Mouse (Mus musculus): ENCODE data around the gene Mfsd4a. TPM values are rescaled to one million over a fixed set of nuclear protein-coding genes. Genes with fewer than 3 reads are reported as not detected.

Gene Mfsd4a
- total RNA-seq, 2 experiments from 2014 or later = 1.3 to 1.4 TPM

DNA sequence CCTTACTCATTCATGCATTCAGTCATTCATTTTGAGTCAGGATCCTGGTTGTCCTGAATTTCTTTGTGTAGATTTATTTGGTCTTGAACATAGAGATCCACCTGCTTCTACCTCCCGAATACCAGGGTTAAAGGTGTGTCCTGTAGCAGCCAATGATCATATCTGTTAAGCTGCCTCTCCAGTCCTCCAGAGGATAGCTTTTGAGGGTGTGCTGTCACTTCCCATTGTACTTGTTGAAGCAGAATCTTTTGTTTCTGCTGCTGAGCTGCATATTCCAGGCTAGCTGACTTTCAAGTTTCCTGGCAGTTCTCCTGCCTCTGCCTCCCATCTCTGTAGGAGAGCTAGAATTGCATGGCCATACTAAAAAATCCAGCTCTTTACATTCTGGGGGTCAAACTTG lies 51.2 kb downstream of the Mfsd4a start:
- no peak for DNase-seq

DNA sequence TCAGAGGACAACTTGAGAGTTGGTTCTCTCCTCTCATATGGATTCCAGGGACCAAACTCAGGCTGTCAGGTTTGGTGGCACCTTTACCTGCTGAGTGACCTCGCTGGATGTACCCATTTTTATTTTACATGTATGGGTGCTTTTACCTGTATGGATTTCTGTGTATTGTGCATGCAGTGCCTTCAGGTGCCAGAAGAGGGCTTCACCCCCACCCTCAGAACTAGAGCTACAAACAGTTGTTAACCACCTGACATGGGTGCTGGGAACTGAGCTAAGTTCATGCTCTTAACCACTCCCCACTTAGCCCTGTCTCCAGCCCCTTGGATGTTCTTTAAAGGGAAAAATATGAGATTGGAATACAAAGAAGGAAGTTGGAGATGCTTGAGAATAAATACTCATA lies 53.1 kb downstream of the Mfsd4a start:
- no peak for DNase-seq

DNA sequence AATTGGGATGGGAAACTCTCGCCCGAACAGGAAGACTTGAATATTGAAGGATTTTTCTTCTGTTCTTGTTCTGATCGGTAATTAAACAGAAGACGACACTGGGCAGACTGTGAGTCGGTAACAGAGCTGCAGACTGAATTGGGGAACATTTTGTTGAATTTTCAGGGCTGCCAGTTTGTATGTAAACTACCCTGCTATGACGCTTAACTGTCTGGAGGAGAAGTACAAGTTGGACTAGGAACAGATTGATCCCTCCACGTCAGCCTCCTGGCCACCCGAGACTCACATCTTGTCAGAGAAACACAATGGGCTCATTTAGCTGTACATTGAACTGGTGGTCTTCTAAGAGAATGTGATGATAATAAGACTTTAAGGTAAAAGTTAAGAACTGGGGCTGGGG lies 55.0 kb downstream of the Mfsd4a start:
- DNase-seq = no peak

DNA sequence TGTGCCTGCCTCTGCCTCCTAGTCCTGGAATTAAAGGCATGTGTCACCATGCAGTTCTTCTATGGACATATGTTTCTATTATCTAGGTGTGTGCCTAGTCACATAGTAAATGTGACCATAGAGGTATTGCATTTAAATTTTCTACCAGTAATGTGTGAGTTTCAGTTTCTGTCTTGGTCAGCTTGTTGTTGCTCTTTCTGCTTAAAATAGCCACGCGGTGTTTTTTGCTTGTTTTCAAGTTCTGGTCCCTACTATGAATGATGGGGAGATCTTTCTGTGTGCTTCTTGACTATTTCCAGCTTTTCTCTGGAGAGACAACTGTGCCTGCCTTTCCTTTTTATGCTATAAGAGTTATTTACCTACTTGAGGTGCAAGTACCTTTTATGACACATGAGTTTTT lies 56.1 kb downstream of the Mfsd4a start:
- no peak for DNase-seq

DNA sequence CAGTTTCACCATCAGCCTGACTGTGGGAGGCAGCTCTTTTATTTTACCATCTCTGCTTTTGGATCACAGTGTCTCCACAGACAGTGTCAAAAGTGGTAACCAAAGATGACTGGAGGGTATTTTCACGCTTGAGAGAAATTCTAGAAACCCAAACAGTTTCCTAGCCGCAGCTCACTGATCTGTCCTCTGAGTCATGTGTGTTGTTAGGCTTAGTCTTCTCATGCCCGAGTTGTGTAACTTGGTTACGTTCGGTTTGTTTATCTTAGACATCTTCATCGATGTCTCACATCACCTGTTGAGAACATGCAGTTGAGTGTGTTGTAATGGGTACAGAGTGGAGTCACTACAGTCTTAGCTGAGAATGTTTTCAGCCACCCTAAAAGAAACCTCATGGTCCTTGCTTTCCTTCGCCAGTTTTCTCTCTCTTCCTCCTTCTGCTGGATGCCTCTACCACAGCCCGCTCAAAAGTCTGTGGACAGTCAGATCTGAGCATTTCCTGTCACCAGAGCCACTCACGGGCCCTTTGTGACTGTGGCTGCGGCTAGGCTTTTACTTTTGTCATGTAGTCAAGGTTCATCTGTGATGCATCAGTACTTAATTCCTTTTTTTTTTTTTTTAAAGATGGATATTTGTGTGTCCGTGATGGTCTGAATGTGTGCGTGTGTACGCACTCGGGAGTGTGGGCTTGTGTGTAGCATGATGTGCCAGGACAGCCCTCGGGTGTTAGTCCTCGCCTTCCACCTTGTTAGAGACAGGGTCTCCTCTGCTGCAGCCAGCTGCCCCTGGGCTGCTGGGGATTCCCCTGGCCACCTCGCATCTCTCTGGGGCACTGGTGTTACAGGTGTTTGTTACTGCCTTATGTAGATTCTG lies 57.0 kb downstream of the Mfsd4a start:
- DNase-seq = no peak

DNA sequence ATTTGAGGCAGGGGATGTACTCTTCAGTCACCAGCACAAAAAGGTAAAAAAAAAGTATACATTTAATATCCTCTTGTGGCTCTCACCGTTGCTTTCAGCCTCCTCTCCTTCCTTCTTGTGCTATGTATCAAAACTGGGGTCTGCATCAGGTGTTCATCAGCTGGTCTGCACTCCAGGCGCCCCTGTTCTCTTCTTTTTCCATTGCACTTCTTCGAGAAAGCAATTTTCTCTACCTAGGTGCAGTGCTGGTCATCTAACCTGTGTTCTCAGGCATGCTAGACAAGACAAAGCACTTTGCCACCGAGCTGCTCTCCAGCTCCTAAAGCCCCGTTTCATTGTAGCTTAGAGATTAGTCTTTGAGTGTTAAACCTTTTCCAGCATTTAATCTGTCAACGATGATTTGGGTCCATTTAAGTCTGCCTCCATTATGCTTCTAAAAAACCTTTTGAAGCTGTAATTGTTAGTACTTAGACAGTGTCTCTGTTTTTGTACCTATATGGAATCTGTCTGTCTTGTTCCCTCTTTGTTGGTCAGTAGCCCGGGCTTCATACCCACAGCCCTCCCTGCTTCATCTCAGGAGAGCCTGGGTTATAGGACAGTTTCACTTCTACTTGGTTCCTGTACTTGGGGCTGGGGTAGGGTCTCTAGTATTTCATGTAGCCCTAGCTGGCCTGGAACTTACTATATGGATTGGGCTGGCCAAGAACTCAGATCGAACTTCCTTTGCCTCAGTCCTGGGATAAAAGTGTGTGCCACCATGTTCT lies 58.8 kb downstream of the Mfsd4a start:
- DNase-seq = no peak

DNA sequence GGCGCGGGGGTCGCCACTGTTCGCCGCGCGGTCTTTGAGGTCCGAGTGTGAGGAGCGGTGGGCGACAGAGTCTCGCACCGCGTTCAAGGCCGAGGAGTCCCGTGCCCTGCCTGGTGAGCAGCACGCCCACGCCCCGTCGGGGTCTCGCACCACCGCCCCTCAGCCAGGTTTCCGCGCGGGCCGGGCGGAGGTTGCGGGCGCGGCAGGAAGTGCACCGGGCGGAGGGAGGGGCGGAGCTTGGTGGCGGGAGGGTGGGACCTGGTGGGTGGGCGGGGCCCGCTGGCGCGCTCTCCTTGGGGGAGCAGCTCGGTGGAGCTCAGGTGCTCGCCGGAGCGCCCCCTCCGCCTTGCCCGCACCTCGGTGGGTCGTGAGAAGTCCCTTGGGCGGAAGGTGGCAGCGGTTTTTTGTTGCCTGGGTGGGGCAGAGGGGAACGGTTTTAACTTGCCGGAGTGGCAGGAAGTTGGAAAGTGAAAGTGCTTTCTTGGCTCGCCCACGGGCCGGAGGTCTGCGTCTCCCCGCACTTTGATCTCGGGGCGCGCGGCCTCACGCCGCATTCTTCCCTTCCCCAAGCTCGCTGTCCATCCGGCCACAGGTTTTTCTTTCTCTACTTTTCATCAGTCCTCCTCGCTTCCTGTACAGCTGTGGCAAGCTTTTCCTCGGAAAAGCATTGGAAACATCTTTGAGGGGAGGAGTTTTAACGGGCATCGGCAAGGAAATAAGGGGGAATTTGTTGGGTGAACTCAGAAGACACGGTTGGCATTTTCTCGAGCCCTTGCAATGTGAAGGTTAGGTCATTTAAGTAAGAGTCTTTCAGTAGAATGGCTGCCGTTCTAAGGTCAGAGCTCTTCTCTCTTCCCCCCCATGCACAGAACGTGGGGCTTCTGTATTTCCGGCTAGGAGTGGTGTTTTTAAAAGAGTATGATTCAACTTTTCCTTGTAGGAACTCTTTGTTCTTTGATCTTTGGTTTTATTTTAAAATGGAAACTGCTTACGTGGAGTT lies 59.7 kb downstream of the Mfsd4a start:
- DNase-seq = peak; percentile 89

DNA sequence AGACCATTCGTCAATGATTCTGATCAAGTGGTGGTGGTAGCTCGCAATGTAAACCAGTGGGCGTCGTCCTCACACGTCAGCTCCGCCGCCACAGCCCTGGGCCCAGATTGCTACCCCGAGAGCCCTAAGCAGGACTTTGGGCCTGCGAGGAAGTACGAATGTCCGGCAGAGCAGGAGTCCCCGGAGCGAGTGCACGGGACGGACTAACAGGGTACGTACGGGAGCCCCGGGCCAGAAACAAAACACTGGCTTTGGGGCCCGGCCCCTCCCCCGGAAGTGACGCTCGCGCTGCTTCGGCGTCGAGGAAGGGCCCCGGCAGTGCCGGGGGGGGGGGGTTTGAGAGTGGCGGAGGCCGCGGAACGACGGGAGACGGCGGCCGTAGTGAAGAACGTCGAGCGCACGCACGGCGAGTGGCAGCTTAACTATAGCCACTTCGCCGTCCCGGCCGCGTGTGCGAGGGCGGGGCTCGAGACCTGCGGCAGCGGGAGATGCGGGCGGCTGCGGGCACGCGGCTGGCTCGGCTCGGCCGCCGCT lies 60.5 kb downstream of the Mfsd4a start, which contains the start of gene Elk4:
Gene Elk4 (plus strand): TSS at position 326 of the 534 bp plus-strand sequence.
- peak; percentile 94 for DNase-seq

DNA sequence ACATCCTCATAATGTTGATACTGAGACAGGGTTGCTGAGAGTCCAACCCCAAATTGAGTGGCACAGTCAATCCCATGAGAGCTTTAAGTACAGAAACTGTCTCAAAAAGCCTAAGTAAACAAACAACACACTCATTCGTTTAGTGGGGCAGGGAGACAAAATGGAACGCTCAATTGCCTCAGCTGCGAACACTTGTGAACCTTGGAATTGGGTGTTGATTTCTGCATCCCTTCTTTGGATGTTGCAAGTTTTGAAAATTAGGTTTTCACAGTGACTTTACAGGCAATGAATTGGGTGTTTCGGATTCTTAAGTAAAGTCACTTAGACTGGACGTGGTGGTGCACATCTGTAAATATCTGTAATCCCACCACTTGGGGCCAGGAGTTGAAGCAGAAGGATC lies 61.1 kb downstream of the Mfsd4a start:
- DNase-seq = no peak

DNA sequence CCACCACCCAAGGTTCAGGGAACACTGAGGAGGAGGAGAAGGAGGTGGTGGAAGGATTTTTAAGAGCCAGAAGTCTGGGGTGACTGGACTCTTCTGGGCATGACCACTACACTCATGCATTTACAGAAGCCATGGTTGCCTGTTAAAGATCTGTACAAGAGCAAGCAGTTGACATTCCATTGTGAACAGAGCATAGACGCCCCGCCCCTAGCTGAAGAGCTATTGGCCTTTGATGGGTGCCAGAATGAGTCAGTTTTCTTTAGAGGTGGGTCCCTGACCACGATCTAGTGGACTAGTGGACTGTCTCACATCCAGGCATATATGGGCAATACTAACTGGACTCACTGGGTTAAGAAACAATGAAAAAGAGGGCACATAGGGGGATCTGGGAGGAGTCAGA lies 61.8 kb downstream of the Mfsd4a start:
- no peak for DNase-seq

DNA sequence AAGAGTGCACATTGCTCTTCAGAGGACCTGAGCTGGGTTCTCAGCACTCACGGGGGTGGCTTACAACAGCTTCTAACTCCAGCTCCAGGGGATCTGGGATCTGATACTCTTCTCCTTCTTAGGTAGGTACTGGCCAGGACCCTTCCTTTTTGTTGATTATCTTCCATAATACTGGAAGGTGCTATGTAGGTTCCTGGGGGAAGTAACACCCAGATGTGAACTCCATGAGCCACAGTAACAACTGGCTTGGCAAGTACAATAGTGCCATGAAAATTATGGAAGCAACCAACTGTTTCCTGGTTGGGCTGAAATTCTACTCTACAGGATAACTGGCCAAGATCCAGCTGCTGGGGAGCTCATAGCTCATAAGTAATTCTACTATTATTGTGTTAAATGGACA lies 62.4 kb downstream of the Mfsd4a start:
- DNase-seq = no peak

DNA sequence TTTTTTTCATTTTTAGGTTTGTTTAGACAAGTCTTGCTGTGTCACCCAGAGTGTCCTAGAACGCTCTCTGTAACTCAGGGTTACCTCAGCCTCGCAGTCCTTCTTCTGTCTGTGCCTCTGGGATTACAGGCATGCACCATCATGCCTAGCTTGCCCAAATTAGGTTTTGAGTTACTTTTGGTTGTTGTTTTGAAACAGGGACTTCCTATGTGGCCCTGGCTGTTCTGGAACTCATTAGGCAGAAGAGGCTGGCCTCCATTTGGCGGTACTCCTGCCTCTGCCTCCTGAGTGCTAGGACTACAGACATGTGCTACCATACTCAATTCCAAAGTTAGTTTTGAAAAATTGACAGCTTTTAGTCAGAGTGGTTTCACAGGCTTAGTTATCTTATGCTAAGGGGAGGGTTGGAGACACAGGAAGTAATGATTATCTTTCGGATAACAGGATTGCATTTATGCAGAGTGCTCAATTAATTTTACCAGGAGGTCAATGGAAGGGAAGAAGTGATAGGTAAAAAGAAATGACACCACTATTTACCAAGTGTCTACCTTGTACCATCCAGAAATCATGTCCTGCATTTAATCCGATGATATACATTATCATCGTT lies 63.2 kb downstream of the Mfsd4a start:
- no peak for DNase-seq

DNA sequence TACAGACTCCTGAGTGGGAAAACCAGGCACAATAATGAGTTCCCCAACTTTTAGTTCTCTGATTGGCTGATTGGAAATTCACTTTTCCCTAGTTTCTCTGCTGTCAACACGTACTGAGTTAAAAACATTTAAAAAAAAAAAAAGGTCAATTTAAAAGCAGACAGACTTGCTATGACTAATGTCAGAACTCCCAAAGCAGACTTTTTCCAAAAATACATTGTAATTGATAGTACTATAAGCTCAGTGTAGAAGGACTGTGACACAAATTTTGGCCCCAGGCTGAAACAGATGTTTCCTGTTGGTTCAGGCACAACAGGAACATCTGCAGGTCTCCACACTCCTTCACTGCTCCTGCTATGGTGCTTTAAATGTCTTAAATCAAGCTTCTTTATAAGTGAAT lies 64.0 kb downstream of the Mfsd4a start:
- peak; percentile 50 for DNase-seq

DNA sequence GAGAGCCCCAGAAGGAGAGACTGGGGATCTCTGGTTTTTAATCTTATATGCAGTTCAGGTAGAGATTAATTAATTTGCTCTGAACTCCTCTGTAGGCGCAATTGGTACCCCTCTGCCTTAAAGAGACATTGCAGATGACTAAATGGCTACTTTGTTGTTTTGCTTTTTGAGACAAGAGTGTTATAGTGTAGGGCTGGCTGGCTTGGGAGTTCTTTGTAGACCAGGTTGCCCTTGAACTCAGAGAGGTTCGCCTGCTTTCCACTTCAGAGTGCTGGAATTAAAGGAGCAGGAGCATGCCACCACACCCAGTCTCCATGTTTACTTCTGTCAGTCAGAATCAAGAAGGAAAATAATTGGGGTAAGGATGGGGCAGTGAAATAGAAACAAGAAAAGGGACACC lies 64.8 kb downstream of the Mfsd4a start:
- DNase-seq = no peak

DNA sequence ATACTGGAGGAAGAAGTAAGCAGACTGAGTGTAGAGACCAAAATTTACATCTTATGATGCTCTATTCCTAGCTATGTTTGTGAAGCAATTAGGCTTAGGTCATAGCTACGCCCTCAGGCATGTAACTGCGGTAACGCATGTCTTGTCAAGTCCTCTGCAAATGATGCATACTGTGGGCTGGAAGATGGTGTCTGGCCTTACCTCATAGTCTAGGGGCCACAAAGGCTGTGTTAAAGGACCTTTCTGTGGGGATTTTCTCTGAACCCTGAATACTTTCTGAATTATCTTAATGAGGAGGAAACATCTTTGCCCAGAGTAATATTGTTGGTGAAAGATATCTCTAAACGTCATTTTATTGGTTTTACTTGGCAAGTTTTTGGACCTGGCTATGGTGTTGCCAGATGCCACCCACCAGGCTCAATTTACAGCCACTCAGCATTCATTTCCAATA lies 66.0 kb downstream of the Mfsd4a start:
- DNase-seq = no peak

DNA sequence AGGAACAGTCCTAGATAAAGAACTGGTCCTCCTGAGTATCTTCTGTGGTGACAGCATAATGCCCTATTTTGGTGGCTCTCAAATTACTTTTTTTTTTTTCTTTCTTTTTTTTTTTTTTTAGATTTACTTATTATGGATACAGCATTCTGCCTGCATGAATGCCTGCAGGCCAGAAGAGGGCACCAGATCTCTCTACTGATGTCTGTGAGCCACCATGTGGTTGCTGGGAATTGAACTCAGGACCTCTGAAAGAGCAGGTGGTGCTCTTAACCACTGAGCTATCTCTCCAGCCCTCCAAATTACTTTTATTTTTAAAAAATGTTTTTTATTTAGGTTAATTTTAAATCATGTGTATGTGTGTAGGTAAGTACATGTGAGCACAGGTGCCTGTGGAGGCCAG lies 67.4 kb downstream of the Mfsd4a start:
- DNase-seq = no peak

DNA sequence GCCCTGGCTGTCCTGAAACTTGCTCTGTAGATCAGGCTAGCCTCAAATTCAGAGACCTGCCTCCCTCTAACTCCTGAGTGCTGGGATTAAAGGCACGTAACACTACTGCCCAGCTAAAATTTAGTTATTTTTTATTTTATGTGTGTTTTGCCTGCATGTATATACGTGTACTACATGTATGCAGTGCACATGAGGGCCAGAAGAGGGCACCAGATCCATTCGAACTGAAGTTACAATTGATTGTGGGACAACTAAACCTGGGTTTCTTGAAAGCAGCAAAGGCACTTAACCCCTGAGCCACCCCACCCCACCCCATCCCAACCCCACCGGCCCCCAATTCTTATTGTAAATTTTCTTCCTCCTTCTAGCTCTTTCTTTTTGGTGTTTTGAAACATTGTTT lies 72.8 kb downstream of the Mfsd4a start:
- peak; percentile 78 for DNase-seq

DNA sequence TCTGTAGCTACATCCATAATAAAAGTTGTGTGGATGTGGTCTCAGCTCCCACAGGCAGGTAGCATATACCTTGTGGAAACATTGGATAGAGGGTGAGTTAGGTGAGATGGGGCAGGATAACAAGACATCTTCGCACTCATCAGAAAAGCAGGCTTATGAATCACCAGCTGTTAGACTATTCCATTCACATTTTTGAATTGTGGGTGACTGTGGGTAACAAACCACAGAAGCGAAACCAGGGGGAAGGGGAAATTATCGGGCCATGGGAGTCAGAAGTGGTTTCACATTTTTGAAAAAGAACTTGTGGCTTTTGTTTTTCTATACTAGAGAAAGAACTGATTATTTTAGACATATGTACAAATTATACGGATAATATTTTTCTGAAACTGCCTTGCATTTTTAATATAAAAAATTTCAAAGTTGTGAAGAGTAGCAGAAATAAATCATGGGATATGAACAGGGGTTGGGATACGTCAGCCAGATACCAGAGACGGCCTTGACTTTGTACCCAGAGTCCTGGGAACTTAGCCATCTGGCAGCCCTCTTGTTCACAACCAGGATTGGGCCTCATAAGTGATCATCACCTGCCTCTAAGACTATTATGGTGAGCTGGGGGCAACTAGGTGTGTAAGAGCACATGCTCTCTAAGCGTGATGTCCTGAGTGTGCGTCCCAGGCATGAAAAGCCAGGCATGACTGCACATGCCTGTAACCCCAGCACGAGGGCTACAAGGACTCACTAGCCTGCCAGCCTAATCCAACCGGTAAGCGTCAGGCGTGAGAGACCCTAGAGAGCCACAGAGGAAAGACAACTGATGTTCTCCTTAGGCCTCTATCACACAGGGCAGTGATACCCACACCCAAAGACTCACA lies 74.5 kb downstream of the Mfsd4a start:
- no peak for DNase-seq

DNA sequence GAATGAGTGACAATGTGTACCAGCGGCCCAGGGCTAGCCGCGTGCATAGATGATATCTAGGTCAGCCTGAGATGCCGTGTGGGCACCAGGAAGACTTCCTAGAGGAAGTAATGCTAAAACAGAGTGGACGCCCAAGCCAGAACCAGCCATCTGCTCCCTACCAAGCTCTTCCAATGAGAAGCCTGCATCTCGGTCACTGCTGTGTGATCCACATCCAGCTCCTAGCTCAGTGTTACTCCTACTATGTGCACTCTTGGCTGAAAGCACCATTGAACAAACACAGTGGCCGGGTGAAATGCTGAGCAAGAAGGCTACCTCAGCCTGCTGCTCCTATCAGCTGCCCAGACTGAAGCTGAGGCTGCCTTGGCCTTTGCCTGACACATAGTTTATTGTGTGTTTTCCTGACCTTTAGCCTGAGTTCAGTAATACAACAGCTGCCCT lies 75.3 kb downstream of the Mfsd4a start:
- no peak for DNase-seq

DNA sequence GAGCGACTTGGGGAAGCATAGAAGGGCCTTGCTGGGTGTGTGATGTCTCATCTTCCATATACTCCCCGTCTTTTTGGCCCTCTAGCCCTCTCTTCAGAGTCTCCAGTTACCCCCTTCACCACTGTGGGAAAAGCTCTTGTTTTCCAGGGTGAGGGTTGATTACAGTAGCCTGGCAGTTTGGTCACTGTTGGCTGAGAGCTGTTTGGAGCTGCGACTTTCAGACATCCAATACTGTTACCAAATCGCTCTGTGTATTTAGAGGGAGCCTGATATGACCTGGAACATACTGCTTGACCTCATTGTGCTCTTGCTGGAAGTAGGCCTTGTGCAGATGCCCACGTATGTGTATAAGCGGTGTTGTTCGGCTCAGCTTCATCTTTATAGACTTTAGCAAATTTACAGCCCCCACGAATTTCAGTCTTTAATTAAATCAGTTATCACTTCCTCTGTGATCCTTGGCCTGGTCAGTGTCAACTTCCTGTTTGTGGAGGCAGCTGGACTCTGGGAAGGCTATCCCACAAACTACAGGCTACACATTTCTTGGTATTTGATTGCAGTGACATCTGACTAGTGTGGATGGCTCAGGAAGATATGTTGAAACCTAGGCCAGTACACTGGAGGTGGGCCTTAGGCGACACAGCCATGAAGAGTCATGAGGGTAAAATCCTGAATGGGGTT lies 77.6 kb downstream of the Mfsd4a start:
- no peak for DNase-seq
